Mouse (Mus musculus) CH12.LX (cell line): ENCODE measurements around the gene Plscr2.

Experiments used
- CTCF ChIP-seq, 2 experiments: IDR thresholded peaks in 1 of 2; conservative IDR thresholded peaks in 1 of 2; 2 replicates each; pipeline ENCODE4 v1.5.1; 2011 to 2012; ENCODE audit warnings: low read depth in 2 of 2, low read length in 2 of 2, improper control_type of control experiment in 1 of 2, inconsistent platforms in 1 of 2, mild to moderate bottlenecking in 1 of 2, moderate library complexity in 1 of 2
- E2F4 ChIP-seq: IDR thresholded peaks from 2 replicates; pipeline ENCODE4 v1.6.1; 2011; ENCODE audit warnings: low read depth, low read length, improper control_type of control experiment; ENCODE audit not compliant: insufficient replicate concordance
- ELF1 ChIP-seq: IDR thresholded peaks from 2 replicates; pipeline ENCODE4 v1.6.1; 2014; ENCODE audit warnings: low read depth, mild to moderate bottlenecking, inconsistent platforms, low read length, improper control_type of control experiment
- HCFC1 ChIP-seq: IDR thresholded peaks from 2 replicates; pipeline ENCODE4 v1.6.1; 2012; ENCODE audit warnings: low read depth, mild to moderate bottlenecking, inconsistent platforms, low read length, improper control_type of control experiment
- MAFK ChIP-seq: IDR thresholded peaks from 2 replicates; pipeline ENCODE4 v1.6.1; 2011; ENCODE audit warnings: low read length, improper control_type of control experiment; ENCODE audit not compliant: insufficient replicate concordance
- POLR2A ChIP-seq: IDR thresholded peaks from 2 replicates; pipeline ENCODE4 v1.6.1; 2011; ENCODE audit warnings: low read depth, mild to moderate bottlenecking, improper control_type of control experiment, low read length
- RCOR1 ChIP-seq: conservative IDR thresholded peaks from 2 replicates; pipeline ENCODE4 v1.6.1; 2012; ENCODE audit warnings: low read depth, mild to moderate bottlenecking, inconsistent platforms, low read length, improper control_type of control experiment
- ZKSCAN1 ChIP-seq: IDR thresholded peaks from 2 replicates; pipeline ENCODE4 v1.6.1; 2012; ENCODE audit warnings: low read depth, inconsistent platforms, low read length, improper control_type of control experiment, borderline replicate concordance

GRCm38 (mm10) chr9:92326813-92327212 lies 51.4 kb downstream of the Plscr2 start:
- TF ChIP-seq E2F4 (no peak), HCFC1 (no peak), CTCF (conservative IDR thresholded peaks at IDR 0.05 in 1 of 2, IDR thresholded peaks at IDR 0.05 in 1 of 2; ENCODE audit: low read depth in 2 of 2, low read length in 2 of 2) (no peak), MAFK (no peak), ZKSCAN1 (no peak), POLR2A (no peak), RCOR1 (no peak), ELF1 (no peak)
